9 mouse cellular contexts compared by ENCODE assay signal in the genomic region with DNA sequence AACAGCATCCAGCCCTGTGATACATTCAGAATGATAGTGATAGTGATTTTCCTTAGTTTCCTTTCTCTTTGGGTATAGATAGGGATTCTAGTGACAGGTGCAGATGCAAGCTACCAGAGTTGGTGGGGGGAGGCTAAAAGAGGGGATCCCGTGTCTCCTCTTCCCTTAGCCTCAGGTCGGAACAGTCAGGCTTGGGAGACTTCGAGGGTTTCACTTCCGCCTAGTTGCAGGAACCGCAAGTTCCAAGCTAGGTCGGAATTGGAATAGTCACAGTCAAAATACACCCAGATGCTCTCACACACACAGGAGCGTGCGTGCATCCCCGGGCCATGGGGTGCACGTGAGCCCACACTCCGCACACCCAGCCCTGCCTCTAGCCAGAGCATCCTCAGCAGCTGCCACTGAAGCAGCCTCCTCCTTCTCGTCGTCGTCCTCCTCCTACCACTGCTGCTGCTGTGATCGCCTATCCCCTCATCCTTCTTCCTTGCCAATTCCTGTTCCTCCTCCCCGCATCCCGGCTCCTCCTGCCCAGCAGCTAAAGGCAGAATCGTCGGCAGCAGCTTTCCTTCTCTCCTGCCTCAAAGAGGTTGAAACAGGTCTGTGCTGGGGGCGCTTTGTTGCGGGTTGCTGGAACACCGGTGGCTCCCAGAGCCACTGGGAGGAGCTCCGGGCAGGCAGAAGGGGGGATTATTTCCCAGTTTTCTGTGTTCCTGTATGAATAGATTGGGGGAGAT. TPM values are rescaled to one million over a fixed set of nuclear protein-coding genes. Genes with fewer than 3 reads are reported as not detected.
DNase-seq lines count a peak whose midpoint lies in the region; ATAC-seq and TF ChIP-seq lines count a peak whose summit lies in the region.
"Had no signal": no experiment of that assay in that cellular context is flagged by ENCODE, and none has a peak within 500 bp of the region (broad histone marks: within the 10 kb centered on the region; RNA-seq: fewer than 3 reads in every experiment).

A gene (plus strand): TSS at position 424 of the 734 bp plus-strand sequence.

- peak within 1 kb of the TSS; percentile 60 for H3K4me2 ChIP-seq in lung, embryonic 14.5 days
- H3K4me2 ChIP-seq in neural tube, embryonic 12.5 days (replicated peaks) = peak within 1 kb of the TSS; percentile 54

- no peaks in the 10 kb centered on the region for H3K9me3 ChIP-seq in lung, embryonic 14.5 days (ENCODE audit: low read depth, low read length)
- no peaks in the 10 kb centered on the region for H3K9me3 ChIP-seq in neural tube, embryonic 12.5 days

- no peak for DNase-seq in lung, embryonic 14.5 days
- DNase-seq in lung, postnatal 14 days = no peak
- DNase-seq in cerebellum, adult 9-10 months = peak; percentile 3
- DNase-seq in frontal cortex, adult 2 months (ENCODE audit: extremely low spot score in 1 of 2, low spot score in 1 of 2) = peak; percentile 10 to 43
- DNase-seq in left cerebral cortex, adult 18-20 months (ENCODE audit: low spot score in 2 of 2) = peak; percentile 31 to 39
- DNase-seq in lung, postnatal 4 days = no peak

- H3K27ac ChIP-seq in lung, embryonic 14.5 days (ENCODE audit: low read depth) = no peak within 1 kb of the TSS
- peak within 1 kb of the TSS; percentile 57; the same call in 1 of the 2 replicates for H3K27ac ChIP-seq in neural tube, embryonic 12.5 days

- 10% methylated on average over 21 of the region's 23 CpGs for WGBS in lung, embryonic 14.5 days
- 16% methylated on average over 23 of the region's 23 CpGs for WGBS in neural tube, embryonic 12.5 days

- 0 out of 2 replicates have a peak, but pooled peaks cover 9% of the 10 kb centered on the region for H3K27me3 ChIP-seq in lung, embryonic 14.5 days (ENCODE audit: insufficient read depth, low read length)
- H3K27me3 ChIP-seq in neural tube, embryonic 12.5 days (replicated peaks) = no peaks in the 10 kb centered on the region

- H3K4me3 ChIP-seq in lung, embryonic 14.5 days (ENCODE audit: low read depth, low read length) = peak within 1 kb of the TSS; percentile 26
- H3K4me3 ChIP-seq in neural tube, embryonic 12.5 days = peak within 1 kb of the TSS; percentile 36

- ATAC-seq in lung, embryonic 14.5 days (ENCODE audit: insufficient read depth) = peak; percentile 49
- peak; percentile 91 for ATAC-seq in neural tube, embryonic 12.5 days (ENCODE audit: low FRiP score, low read depth)
- no peak for ATAC-seq in inflammation-experienced regulatory T-cells, adult 6 months

- no peaks in the 10 kb centered on the region for H3K36me3 ChIP-seq in lung, embryonic 14.5 days (ENCODE audit: insufficient read depth)
- no peaks in the 10 kb centered on the region for H3K36me3 ChIP-seq in neural tube, embryonic 12.5 days

- H3K4me1 ChIP-seq in lung, embryonic 14.5 days (ENCODE audit: insufficient read depth) = no peaks in the 10 kb centered on the region
- H3K4me1 ChIP-seq in neural tube, embryonic 12.5 days = no peaks in the 10 kb centered on the region

- TF ChIP-seq CTCF in lung, embryonic 14.5 days (IDR thresholded peaks at IDR 0.05; ENCODE audit: low read depth) = no peak

- peak within 1 kb of the TSS; percentile 16; the same call in 1 of the 2 replicates for H3K9ac ChIP-seq in lung, embryonic 14.5 days
- peak within 1 kb of the TSS; percentile 56 for H3K9ac ChIP-seq in neural tube, embryonic 12.5 days

RNA-seq across cellular contexts. Expression of the gene that starts here (rescaled TPM):
- polyA plus RNA-seq in lung, embryonic 14.5 days (2014; fragmentation: Nextera tagmentation; extraction: Ambion mirVana) = 10.6 and 11.7 TPM in 2 replicates
- polyA plus RNA-seq in frontal cortex, adult 2 months (2012; rRNA removed) = 15.7 and 21.6 TPM in 2 replicates
- total RNA-seq in left cerebral cortex, adult 18-20 months (2021) = 100 to 1,000 TPM; 132 to 133 TPM
- 73.4 and 78.4 TPM in 2 replicates for polyA plus RNA-seq in neural tube, embryonic 12.5 days (2016; fragmentation: Nextera tagmentation; extraction: Ambion mirVana)
- under 1 TPM in 1 of 3 experiments, not detected in 2; 0.09 TPM for polyA plus RNA-seq in inflammation-experienced regulatory T-cells, adult 6 months (2017; shearing (Covaris generic))
- total RNA-seq: neutrophil, adult 5-6 weeks had no signal

Comparison
In these comparisons a context has a peak if more than half of its experiments do, and no peak if none do; other contexts are left out.
1. RNA of the gene that starts here (polyA plus RNA-seq): 73.4 to 78.4 TPM in neural tube, embryonic 12.5 days, 15.7 to 21.6 TPM in frontal cortex, adult 2 months and 10.6 to 11.7 TPM in lung, embryonic 14.5 days; 0.09 TPM in inflammation-experienced regulatory T-cells, adult 6 months; every median in the first group is over 10 times any median in the second.
2. DNase-seq: peak in cerebellum, adult 9-10 months (single experiment), frontal cortex, adult 2 months (2 of 2) and left cerebral cortex, adult 18-20 months (2 of 2); none in lung, embryonic 14.5 days (single experiment), lung, postnatal 14 days (single experiment) and lung, postnatal 4 days (0 of 2).